Mouse (Mus musculus) lung, adult 2 months (tissue): ENCODE measurements at regions not wholly inside any gene's neighbourhood (a gene's known extent, or its start where the extent isn't known, plus 50 kb on each side); places are given as distances from the start of the nearest gene placed in this dataset.

Experiments used
- DNase-seq: peaks from one replicate; pipeline ENCODE4 v3.0.0; 2022
- H3K4me1 ChIP-seq: fragments of 200-500 bp; 2 replicates; pipeline ENCODE4 v1.6.1; 2011; ENCODE audit warnings: low read length; ENCODE audit not compliant: control insufficient read depth, insufficient read depth
- H3K4me3 ChIP-seq: fragments of 200-500 bp; replicated peaks from 2 replicates; pipeline ENCODE3; 2011; ENCODE audit warnings: low read depth, mild to moderate bottlenecking, control low read depth, low read length; ENCODE audit errors: extremely low read depth
- CTCF ChIP-seq: fragments of 200-500 bp; IDR thresholded peaks from 2 replicates; pipeline ENCODE4 v1.5.1; 2011; ENCODE audit warnings: mild to moderate bottlenecking, low read length, control low read depth; ENCODE audit not compliant: insufficient read depth
- POLR2A ChIP-seq: fragments of 200-500 bp; IDR thresholded peaks from 2 replicates; pipeline ENCODE4 v1.6.1; 2011; ENCODE audit warnings: low read depth, mild to moderate bottlenecking, control low read depth, low read length, borderline replicate concordance; ENCODE audit errors: extremely low read depth
- WGBS: fragments of 180-500 bp; shearing (Covaris S2); methylation state at CpG from one replicate; pipeline ENCODE4 v1.1.7; 2018; 5-methylcytosine and 5-hydroxymethylcytosine counted together

DNA sequence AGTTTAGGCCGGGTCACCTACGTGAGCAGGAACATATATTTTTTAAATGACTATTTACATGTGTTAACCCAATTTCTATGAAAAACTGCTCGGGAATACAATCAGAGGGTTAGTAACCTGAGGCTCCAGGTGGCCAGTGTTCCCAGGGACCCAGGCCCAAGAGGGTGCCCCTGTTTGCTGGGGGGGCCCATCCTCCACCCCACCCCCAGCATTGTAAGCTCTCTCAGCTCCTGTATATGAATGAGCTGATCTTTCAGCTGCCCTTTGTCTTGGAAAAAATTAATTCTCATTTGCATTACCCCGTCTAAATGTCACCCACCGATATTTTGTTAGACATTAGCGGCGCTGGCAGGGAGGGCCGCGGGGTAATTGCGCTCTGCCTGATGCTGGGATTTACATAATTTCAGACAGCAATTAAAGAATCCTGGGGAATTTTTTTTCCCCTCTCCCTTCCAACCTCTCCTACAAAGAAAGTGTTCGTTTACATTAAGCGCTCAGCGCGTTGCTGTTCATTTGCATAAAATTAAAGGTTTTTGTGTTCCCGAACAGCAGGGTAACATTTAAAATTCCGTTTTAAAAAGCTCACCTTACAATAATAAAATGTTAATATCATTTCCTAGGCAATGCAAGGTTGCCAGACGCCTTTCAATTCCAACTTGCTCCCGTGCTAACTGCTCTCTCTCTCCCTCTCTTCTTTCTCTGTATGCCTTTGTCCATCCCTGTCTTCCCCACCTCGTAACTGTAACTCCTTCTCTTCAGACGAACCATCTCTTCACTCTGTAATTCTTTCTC, 128.8 kb upstream of the Mvb12b start:
- H3K4me3 ChIP-seq, result no peak overlapping the region
- WGBS, result 67% methylated on average over 20 of the region's 20 CpGs
- no peaks in the 10 kb centered on the region for H3K4me1 ChIP-seq
- TF ChIP-seq POLR2A (no peak), CTCF (no peak)
- no peak for DNase-seq

GRCm38 (mm10) chr2:34015640-34015995, 127.9 kb upstream of the Mvb12b start:
- no peak for TF ChIP-seq POLR2A
- TF ChIP-seq CTCF, result no peak
- 79% methylated on average over 7 of the region's 7 CpGs for WGBS
- H3K4me1 ChIP-seq, result no peaks in the 10 kb centered on the region
- no peak for DNase-seq
- no peak overlapping the region for H3K4me3 ChIP-seq

- Histone ChIP-seq H3K4me1 (no peaks in the 10 kb centered on the region), H3K4me3 (no peak overlapping the region)
- DNase-seq, result no peak
- no peak for TF ChIP-seq POLR2A
- no peak for TF ChIP-seq CTCF
- WGBS, result 52% methylated on average over 8 of the region's 8 CpGs
These were observed 127.3 kb upstream of the Mvb12b start for GRCm38 (mm10) chr2:34014868-34015639.

DNA sequence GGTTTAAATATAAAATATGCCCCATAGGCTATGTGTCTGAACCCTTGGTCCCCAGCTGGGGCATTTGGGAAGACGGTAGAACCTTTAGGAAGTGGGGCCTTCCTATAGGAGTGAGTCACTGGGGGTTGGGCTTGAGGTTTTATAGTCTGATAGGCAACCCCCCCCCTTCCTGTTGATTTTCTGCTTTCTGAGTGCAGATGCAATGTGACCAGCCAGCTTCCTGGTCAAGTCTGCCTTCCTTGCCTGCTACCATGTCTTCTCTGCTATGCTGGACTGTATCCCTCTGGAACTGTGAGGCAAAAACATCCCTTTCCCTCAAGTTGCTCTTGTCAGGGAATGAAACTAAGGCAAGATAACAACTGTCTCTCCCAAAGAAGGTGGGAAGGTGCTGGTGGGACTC, 122.4 kb upstream of the Mvb12b start:
- no peak for DNase-seq
- TF ChIP-seq CTCF, result no peak
- no peak for TF ChIP-seq POLR2A
- Histone ChIP-seq H3K4me3 (no peak overlapping the region), H3K4me1 (no peaks in the 10 kb centered on the region)
- WGBS, result 38% methylated on average over 1 of the region's 1 CpGs

DNA sequence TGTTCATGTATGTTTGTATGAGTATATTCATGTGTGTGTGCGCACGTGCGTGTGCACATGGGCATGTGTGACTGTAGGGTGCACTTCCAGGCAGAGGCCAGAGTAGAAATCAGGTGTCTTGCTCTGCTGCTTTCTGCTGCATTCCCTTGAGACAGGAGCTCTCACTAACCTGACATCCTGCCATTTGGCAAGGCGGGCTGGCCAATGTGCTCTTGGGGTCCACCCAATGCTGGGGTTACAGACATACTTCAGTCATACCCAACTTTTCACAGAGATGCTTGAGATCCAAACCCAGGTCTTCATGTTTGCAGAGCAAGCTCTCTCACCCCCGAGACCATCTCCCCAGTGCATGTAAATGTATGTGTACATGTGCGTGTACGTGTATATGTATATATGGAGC, 120.2 kb upstream of the Mvb12b start:
- 95% methylated on average over 7 of the region's 7 CpGs for WGBS
- TF ChIP-seq POLR2A (no peak), CTCF (no peak)
- DNase-seq, result no peak
- Histone ChIP-seq H3K4me3 (no peak overlapping the region), H3K4me1 (no peaks in the 10 kb centered on the region)

- TF ChIP-seq POLR2A (no peak), CTCF (no peak)
- DNase-seq, result no peak
- WGBS, result 93% methylated on average over 7 of the region's 7 CpGs
- H3K4me3 ChIP-seq, result no peak overlapping the region
- H3K4me1 ChIP-seq, result no peaks in the 10 kb centered on the region
These were observed 109.4 kb upstream of the Mvb12b start for GRCm38 (mm10) chr2:33997106-33997505.

GRCm38 (mm10) chr2:33996331-33996730, 108.6 kb upstream of the Mvb12b start:
- no peak for DNase-seq
- 87% methylated on average over 2 of the region's 2 CpGs for WGBS
- Histone ChIP-seq H3K4me3 (no peak overlapping the region), H3K4me1 (no peaks in the 10 kb centered on the region)
- no peak for TF ChIP-seq POLR2A
- no peak for TF ChIP-seq CTCF

DNA sequence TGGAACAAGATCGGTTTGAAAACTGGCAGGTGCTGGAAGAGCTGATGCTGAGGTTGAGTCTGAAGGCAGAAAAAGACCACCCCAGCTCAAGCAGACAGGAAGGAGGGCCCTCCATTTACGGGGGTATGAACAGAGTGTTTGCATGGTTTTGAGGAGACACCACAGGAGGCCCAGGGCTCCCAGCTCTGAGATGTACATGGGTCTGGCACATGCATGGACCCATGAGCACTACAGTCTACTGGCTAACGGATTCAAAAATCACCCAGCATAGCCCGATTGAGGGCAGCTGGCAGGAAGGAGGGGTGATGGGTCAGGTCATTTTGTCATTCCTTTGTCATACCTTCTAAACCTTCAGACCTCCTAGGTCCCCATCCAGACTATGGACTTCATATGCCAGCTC, 103.6 kb upstream of the Mvb12b start:
- WGBS, result 70% methylated on average over 4 of the region's 4 CpGs
- TF ChIP-seq CTCF, result no peak
- no peak for TF ChIP-seq POLR2A
- H3K4me3 ChIP-seq, result no peak overlapping the region
- no peak for DNase-seq
- H3K4me1 ChIP-seq, result no peaks in the 10 kb centered on the region

DNA sequence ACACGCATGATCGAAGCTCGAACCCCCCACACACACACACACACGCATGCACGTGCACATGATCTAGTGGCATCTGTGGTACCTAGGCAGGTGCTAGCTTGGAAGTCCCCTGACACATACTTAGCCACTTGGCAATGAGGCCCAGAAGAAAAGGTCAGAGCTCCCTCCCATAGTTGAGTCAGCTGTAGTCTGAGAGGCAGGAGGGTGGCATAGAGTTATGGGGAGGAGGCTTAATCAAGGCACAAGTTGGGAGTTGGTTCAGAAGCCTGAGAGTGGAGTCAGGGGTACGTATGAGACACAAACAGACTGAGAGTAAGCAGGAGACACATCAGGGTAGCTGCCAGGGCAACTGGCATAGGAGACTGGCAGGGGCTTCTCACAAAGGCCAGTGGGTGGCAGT, 103.0 kb upstream of the Mvb12b start:
- TF ChIP-seq CTCF (no peak), POLR2A (no peak)
- H3K4me3 ChIP-seq, result no peak overlapping the region
- 91% methylated on average over 6 of the region's 6 CpGs for WGBS
- no peak for DNase-seq
- no peaks in the 10 kb centered on the region for H3K4me1 ChIP-seq

- H3K4me3 ChIP-seq, result no peak overlapping the region
- TF ChIP-seq POLR2A (no peak), CTCF (no peak)
- 58% methylated on average over 12 of the region's 12 CpGs for WGBS
- no peaks in the 10 kb centered on the region for H3K4me1 ChIP-seq
- no peak for DNase-seq
These were observed 102.0 kb upstream of the Mvb12b start for GRCm38 (mm10) chr2:33989555-33990370.
